Mouse (Mus musculus) spleen, postnatal 10 days (tissue): ENCODE results near the gene Klf17.
"Not testable (repeated sequence)": the region's sequence is repeated elsewhere in the genome, so short reads cannot be mapped to it uniquely, and the experiment has no call there.

Experiments
- DNase-seq, 2 experiments: peaks; one replicate each; pipeline ENCODE4 v3.0.0; 2021 to 2022; ENCODE audit warnings: low spot score in 2 of 2

The Klf17 gene

DNA sequence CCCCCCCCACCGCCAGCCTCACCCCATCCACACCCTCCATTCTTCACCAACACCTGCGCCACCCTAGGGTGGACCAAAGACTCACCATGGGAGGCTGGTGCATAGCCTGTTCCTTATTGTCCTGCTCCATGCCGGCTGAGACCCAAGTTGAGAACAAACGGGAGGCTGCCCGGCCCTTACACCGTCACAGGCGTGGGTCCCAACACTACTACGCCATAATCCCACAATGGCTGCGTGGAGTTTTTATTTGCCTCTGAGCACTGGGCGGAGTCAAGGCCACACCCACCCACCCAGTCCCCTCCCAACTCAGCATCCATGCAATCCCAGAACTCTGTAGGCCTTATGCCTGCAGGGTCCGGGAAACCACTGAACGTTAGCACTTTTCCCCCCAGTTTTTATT lies at the start of gene Klf17:
Gene Klf17, minus strand, starts transcription at position 233 of the 400 bp plus-strand sequence.
- no peak for DNase-seq

- no peak for DNase-seq
Measured at GRCm38 (mm10) chr4:117814333-117814732, 48.9 kb upstream of the Klf17 start.

- peak in 1 of 2 experiments; percentile 41 for DNase-seq
Measured at GRCm38 (mm10) chr4:117813591-117814192, 48.2 kb upstream of the Klf17 start.

- no peak for DNase-seq
Measured at GRCm38 (mm10) chr4:117810933-117811332, 45.5 kb upstream of the Klf17 start.

GRCm38 (mm10) chr4:117806992-117807391 lies 41.5 kb upstream of the Klf17 start:
- DNase-seq = peak in 1 of 2 experiments; percentile 56

- no peak for DNase-seq
Measured at GRCm38 (mm10) chr4:117799904-117800303, 34.5 kb upstream of the Klf17 start.

DNA sequence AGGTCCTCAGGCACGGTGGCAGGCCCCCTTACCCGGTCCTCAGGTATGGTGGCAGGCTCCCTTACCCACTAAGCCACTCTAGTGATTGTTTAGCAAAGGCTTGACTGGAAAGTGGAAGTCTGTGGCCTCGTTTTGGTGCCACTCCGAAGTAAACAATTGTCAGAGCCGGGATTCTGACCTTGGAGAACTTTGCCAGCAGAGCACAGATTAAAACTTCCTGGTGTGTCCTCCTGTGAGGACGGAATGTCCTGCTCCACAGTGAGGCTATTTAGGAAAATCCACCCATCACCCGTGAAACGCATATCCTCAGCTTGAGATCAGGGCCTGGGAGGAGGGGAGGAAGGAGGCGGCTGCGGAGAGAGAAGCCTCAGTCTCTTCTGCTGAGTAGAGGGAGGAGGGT lies 22.9 kb upstream of the Klf17 start:
- DNase-seq = no peak

DNA sequence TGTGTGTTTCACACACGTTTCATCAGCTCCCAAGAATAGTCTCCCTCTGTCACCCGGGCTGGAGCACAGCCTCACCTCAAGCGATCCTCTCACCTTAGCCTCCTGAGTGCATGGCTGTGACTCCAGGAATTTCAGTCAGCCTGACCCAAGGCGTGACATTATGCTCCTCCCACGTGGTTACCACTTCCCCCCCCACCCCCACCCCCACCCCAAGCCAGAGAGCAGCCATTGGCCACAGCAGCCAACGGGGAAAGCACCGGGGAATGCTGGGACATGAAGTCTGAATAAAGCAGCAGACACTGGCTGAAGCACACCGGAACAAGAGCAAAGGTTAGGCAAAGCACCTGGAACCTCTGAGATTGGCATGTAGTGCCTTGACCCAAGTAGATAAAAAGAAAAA lies 21.5 kb upstream of the Klf17 start:
- no peak for DNase-seq

DNA sequence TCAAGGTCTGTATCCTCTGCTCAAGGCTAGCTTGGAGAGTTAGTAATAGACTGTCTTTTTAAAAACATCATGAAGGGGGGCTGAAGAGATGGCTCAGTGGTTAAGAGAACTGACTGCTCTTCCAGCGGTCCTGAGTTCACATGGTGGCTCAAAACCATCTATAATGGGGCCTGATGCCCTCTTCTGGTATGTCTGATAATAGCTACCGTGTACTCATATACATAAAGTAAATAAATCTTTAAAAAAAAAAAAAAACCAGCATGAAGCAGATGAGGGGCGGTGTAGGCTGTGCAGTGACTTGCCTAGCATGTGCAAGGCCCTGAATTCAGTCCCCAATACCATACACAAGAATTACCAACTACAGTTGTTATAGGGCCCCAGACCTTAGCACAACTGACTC lies 17.5 kb upstream of the Klf17 start:
- DNase-seq = no peak

DNA sequence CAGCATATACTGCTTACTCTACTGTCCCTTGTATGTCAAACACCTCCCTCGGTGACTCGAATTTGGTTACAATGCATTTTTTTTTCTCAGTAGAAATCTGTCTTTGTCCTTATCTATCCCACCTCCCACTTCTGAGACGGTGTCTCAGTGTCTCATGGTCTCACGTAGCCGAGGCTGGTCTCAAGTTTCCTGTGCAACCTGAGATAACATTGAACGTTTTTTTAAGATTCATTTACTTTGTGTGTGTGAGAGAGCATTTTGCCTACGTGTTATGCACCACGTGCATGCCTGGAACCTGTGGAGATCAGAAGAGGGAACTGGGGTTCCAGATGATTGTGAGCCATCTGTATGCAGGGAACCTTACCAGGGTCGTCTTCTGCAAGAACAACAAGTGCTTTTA lies 7.5 kb upstream of the Klf17 start:
- DNase-seq = no peak

GRCm38 (mm10) chr4:117770935-117771334 lies 5.5 kb upstream of the Klf17 start:
- DNase-seq = peak; percentile 42 to 63

DNA sequence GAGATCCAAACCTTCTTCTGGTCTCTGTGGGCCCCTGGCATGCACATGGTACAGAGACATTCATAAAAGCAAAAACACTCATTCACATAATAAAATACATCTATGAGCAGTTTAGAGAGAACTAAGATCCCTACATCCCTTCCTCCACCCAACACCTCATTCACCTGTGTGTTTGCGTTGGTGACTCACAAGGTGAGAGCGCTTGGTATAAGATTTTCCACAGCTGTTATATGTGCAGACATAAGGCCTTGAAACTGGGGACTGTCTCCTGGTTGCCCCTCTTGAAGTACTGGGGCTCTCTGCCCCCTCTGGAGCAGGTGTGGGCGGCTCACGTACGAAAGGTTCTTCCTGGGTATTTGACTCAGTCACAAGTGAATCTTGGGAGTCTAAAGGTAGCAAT lies 5.3 kb downstream of the Klf17 start:
- no peak for DNase-seq

DNA sequence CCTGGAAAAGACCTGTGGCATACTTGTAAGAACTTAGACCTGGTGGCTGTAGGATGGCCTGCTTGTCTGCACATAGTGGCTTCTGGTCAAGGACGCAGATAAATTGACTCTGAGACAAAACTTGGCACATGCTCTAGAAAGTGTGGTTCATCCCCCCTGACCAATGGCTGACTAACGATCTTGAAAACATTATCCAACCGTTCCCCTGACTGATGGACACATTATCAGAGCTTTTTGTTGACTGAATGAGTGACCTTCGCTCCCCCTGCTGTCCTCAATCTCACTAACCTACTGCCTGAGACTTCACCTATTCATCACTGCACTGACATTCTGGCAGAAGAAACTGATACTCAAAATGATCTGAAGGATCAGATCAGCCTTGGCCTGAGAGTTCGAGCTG lies 13.0 kb downstream of the Klf17 start:
- not testable (repeated sequence) for DNase-seq

- DNase-seq = peak in 1 of 2 experiments; percentile 17
Measured at GRCm38 (mm10) chr4:117737559-117737958, 27.9 kb downstream of the Klf17 start.

- no peak for DNase-seq
Measured at GRCm38 (mm10) chr4:117731926-117732325, 33.5 kb downstream of the Klf17 start.

DNA sequence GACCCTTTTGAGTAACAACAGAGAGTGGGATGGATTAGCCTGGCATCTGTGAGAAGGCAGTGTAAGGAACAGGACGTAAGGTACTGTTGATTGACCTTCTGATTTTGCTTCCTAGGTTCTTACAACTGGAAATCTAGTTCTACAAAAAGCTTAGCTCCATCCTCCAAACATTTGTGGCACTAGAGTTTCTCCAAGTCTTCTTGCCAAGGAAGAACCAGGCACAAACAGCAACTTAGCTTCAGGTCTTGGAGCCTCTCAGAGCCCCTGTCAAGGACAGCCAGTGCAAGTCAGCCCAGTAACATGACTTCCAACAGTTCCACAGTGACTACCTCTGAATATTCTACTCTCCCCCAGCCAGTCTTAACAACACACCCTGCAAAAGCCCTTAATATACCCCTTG lies 41.3 kb downstream of the Klf17 start, which contains the start of gene Gm12845:
Gene Gm12845, plus strand, starts transcription at position 301 of the 400 bp plus-strand sequence.
- DNase-seq = no peak

GRCm38 (mm10) chr4:117713303-117714098 lies 51.9 kb downstream of the Klf17 start:
- DNase-seq = no peak

GRCm38 (mm10) chr4:117712314-117712713 lies 53.1 kb downstream of the Klf17 start:
- DNase-seq = no peak

- no peak for DNase-seq
Measured at GRCm38 (mm10) chr4:117708780-117709550, 56.5 kb downstream of the Klf17 start.
